Mouse (Mus musculus) G1E (cell line): Measurements from ENCODE around the gene Fpgs. TPM values are rescaled to one million over a fixed set of nuclear protein-coding genes. Genes with fewer than 3 reads are reported as not detected.
A peak's percentile ranks its signal among the peaks of the same experiment; 100 is the strongest.

Experiments
- ATAC-seq: 2 replicates; pipeline ENCODE4 v1.8.0; 2016; ENCODE audit warnings: mild to moderate bottlenecking; ENCODE audit not compliant: insufficient number of reproducible peaks, poor library complexity, low FRiP score, severe bottlenecking; ENCODE audit errors: extremely low read depth
- DNase-seq: peaks from one replicate; pipeline ENCODE4 v3.0.0; 2012; ENCODE audit warnings: low spot score
- H3K27me3 ChIP-seq: 2 replicates; pipeline ENCODE4 v1.6.1; 2012; ENCODE audit warnings: mild to moderate bottlenecking, low read length, inconsistent platforms; ENCODE audit not compliant: insufficient read depth
- H3K36me3 ChIP-seq: replicated peaks from 2 replicates; pipeline ENCODE3; 2012; ENCODE audit warnings: mild to moderate bottlenecking, inconsistent platforms
- H3K4me1 ChIP-seq: 2 replicates; pipeline ENCODE4 v1.6.1; 2012; ENCODE audit warnings: low read depth, low read length, inconsistent platforms, mixed read lengths; ENCODE audit not compliant: insufficient read depth
- H3K4me3 ChIP-seq: 2 replicates; pipeline ENCODE4 v1.5.1; 2012; ENCODE audit warnings: low read depth, mild to moderate bottlenecking, inconsistent platforms, low read length, moderate library complexity, mixed read lengths
- H3K9me3 ChIP-seq: replicated peaks from 2 replicates; pipeline ENCODE4 v1.6.1; 2012; ENCODE audit warnings: inconsistent platforms
- CTCF ChIP-seq: IDR thresholded peaks from 2 replicates; pipeline ENCODE4 v1.5.1; 2012; ENCODE audit warnings: low read depth, low read length, inconsistent platforms, mixed read lengths
- GATA1 ChIP-seq: IDR thresholded peaks from 2 replicates; pipeline ENCODE4 v1.6.1; 2012; ENCODE audit warnings: borderline replicate concordance, low read length, inconsistent platforms, mixed read lengths
- GATA2 ChIP-seq: IDR thresholded peaks from 2 replicates; pipeline ENCODE4 v1.6.1; 2012; ENCODE audit warnings: low read depth, low read length, inconsistent platforms, borderline replicate concordance
- POLR2AphosphoS5 ChIP-seq: IDR thresholded peaks from 2 replicates; pipeline ENCODE4 v1.6.1; 2012; ENCODE audit warnings: low read depth, low read length, inconsistent platforms; ENCODE audit not compliant: insufficient replicate concordance
- TAL1 ChIP-seq: conservative IDR thresholded peaks from 2 replicates; pipeline ENCODE4 v1.6.1; 2012; ENCODE audit warnings: low read depth, low read length, inconsistent platforms, mixed read lengths
- polyA plus RNA-seq: library from polyadenylated mRNA; stranded (reverse); fragments of >175 nt; gene quantifications from 2 replicates; pipeline ENCODE4 v1.2.3, GENCODE M21; 2012
- total RNA-seq, 2 experiments: library from RNA; stranded (forward) in 1 of 2; stranded (reverse) in 1 of 2; fragments of 200-1000 nt in 1 of 2; fragments of >200 nt in 1 of 2; fragmentation: Nextera tagmentation in 1 of 2; gene quantifications; 2 replicates each; pipeline ENCODE4 v1.2.3; 2014 to 2017

Gene Fpgs
- total and polyA plus RNA-seq, 3 experiments, result 12.8 to 81.4 (median 14.7) TPM

- peaks cover 9% of the 10 kb centered on the region; the same call in 1 of the 2 replicates for H3K27me3 ChIP-seq
- DNase-seq, result peak; percentile 80
- peaks cover 36% of the 10 kb centered on the region for H3K36me3 ChIP-seq
- ATAC-seq, result peak; percentile 51
- no peaks in the 10 kb centered on the region for H3K9me3 ChIP-seq
- H3K4me3 ChIP-seq, result peak within 1 kb of the TSS; percentile 93
- peak; percentile 90 for TF ChIP-seq CTCF
- TF ChIP-seq POLR2AphosphoS5, result no peak
- no peak for TF ChIP-seq GATA1
- no peak for TF ChIP-seq GATA2
- peaks cover 56% of the 10 kb centered on the region for H3K4me1 ChIP-seq
Measured at GRCm38 (mm10) chr2:32712934-32713817, 9.2 kb upstream of the Fpgs start, which contains the start of gene Cdk9. Cdk9 (minus strand) TSS chr2:32713076.

GRCm38 (mm10) chr2:32712586-32712933, 8.6 kb upstream of the Fpgs start:
- Histone ChIP-seq H3K36me3 (peaks cover 42% of the 10 kb centered on the region), H3K27me3 (peaks cover 7% of the 10 kb centered on the region; the same call in 1 of the 2 replicates), H3K9me3 (no peaks in the 10 kb centered on the region), H3K4me1 (peaks cover 61% of the 10 kb centered on the region), H3K4me3 (peak overlapping the region; percentile 93)
- TF ChIP-seq CTCF (no peak), GATA1 (no peak), GATA2 (no peak), TAL1 (no peak), POLR2AphosphoS5 (no peak)
- peak; percentile 58; the same call in 1 of the 2 replicates for ATAC-seq
- DNase-seq, result peak; percentile 90

DNA sequence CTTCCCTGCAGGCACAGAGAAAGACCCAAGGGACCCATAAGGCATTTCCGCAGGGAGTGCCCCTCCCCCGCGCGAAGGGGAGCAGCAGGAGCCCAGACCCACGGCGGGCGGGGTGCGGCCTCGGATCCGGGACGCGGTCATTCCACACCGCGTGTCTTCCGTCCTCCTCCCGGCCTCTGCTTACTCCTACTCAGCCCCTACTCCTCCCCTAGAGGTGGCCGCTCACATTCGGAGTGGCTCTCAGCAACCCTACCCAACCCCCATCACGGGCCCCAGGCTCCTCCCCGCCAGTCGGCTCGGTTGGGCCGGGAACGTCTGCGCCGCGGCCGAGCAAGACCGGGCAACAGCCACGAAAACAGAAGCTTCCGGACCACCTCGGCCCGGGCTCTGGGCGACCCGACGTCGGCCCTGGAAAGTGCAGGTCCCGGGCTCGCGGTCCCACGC, 8.2 kb upstream of the Fpgs start:
- ATAC-seq, result peak; percentile 32; the same call in 1 of the 2 replicates
- H3K4me1 ChIP-seq, result peaks cover 62% of the 10 kb centered on the region

DNA sequence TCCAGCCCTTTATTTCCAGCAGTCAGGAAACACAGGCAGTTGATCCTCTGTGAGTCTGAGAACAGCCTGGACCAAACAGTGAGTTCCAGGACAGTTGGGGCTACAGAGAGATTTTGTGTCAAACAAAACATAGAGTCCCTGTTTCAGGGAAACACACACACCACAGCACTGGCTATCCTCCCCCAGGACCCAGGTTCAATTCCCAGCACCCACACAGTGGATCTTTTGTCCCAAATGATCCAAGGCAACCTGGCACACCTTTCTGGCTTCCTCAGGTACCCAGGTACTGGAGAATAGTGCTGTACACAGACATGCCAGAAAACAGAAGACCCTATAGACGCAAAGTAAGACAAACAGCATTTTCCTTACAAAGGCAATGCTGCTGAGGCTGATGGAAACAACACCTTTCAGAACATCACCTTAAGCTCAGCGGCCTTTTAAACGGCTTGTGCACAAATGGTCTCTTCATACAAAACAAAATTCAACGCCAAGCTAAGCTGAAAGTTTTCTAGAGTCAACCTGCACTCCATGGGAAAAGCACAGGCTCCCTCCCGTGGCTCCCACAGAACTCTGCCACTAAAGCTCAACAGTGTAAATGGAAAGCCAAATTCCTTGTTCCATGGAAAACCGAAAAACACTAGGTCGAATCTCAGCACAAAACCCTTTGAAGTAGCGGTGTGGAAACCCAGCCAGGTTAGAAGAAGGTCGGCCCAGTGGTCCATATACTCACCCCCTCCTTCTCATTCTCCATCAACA, 7.5 kb upstream of the Fpgs start:
- Histone ChIP-seq H3K4me3 (peak overlapping the region; percentile 93), H3K9me3 (no peaks in the 10 kb centered on the region), H3K27me3 (peaks cover 2% of the 10 kb centered on the region; the same call in 1 of the 2 replicates), H3K4me1 (peaks cover 67% of the 10 kb centered on the region), H3K36me3 (peaks cover 51% of the 10 kb centered on the region)
- TF ChIP-seq GATA1, result no peak
- no peak for TF ChIP-seq GATA2
- no peak for TF ChIP-seq TAL1
- no peak for TF ChIP-seq POLR2AphosphoS5
- no peak for TF ChIP-seq CTCF
- ATAC-seq (no peak), DNase-seq (no peak)

More for the DNA sequence above, 8.2 kb upstream of the Fpgs start:
- TF ChIP-seq GATA2 (no peak), GATA1 (no peak), CTCF (no peak), TAL1 (no peak), POLR2AphosphoS5 (no peak)
- Histone ChIP-seq H3K9me3 (no peaks in the 10 kb centered on the region), H3K4me3 (peak overlapping the region; percentile 93), H3K36me3 (peaks cover 44% of the 10 kb centered on the region), H3K27me3 (peaks cover 4% of the 10 kb centered on the region; the same call in 1 of the 2 replicates)
- peak; percentile 93 for DNase-seq

- peak; percentile 57 for DNase-seq
- TF ChIP-seq GATA2, result no peak
- no peak for TF ChIP-seq GATA1
- TF ChIP-seq CTCF, result no peak
- no peak for TF ChIP-seq TAL1
- TF ChIP-seq POLR2AphosphoS5, result no peak
- peaks cover 61% of the 10 kb centered on the region for H3K36me3 ChIP-seq
- H3K4me3 ChIP-seq, result peak overlapping the region; percentile 54; the same call in 1 of the 2 replicates
- H3K27me3 ChIP-seq, result no peaks in the 10 kb centered on the region
- H3K4me1 ChIP-seq, result peaks cover 69% of the 10 kb centered on the region
- H3K9me3 ChIP-seq, result no peaks in the 10 kb centered on the region
- no peak for ATAC-seq
Measured at GRCm38 (mm10) chr2:32710425-32710824, 6.5 kb upstream of the Fpgs start.
